14 mouse cellular contexts compared by ENCODE assay signal in the genomic region with DNA sequence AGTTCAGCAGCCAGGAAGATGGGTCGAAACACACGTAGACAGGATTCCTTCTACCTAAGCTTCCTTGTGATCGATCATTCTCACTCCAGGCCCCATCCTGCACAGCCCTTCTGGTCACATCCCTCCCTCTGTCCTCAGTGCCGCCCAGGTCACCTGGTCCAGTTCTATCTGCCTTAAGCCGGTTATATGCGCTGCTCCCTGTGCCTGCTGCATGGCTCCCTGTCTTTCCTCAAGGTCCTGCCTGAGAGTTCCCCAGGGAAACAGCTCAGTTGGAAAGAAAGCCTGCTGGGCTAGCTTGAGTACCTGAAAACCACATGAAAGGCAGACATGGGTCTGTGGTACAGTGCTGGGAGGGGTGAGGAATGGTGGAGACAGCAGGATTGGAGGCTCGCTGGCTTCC.
"Had no signal": no experiment of that assay in that cellular context is flagged by ENCODE, and none has a peak within 500 bp of the region (broad histone marks: within the 10 kb centered on the region; RNA-seq: fewer than 3 reads in every experiment).

No protein-coding gene starts in this region.

- H3K27me3 ChIP-seq: midbrain, embryonic 13.5 days; midbrain, embryonic 15.5 days had no signal

- H3K4me1 ChIP-seq: stomach, embryonic 15.5 days had no signal

- H3K9ac ChIP-seq: lung, embryonic 14.5 days; midbrain, embryonic 13.5 days; midbrain, embryonic 15.5 days; neural tube, embryonic 12.5 days; stomach, embryonic 15.5 days had no signal

- H3K4me2 ChIP-seq: lung, embryonic 14.5 days; midbrain, embryonic 11.5 days; midbrain, embryonic 13.5 days; midbrain, embryonic 15.5 days; neural tube, embryonic 12.5 days; stomach, embryonic 15.5 days had no signal

- H3K9me3 ChIP-seq: midbrain, embryonic 13.5 days; midbrain, embryonic 15.5 days; neural tube, embryonic 12.5 days; stomach, embryonic 15.5 days had no signal

- H3K4me3 ChIP-seq: midbrain, embryonic 13.5 days; midbrain, embryonic 15.5 days; neural tube, embryonic 12.5 days; stomach, embryonic 15.5 days had no signal

- H3K27ac ChIP-seq: midbrain, embryonic 13.5 days; midbrain, embryonic 15.5 days; neural tube, embryonic 12.5 days; stomach, embryonic 15.5 days; stomach, postnatal 0 days had no signal

- DNase-seq: lung, adult 18-20 months; lung, embryonic 14.5 days; lung, postnatal 10 days; lung, postnatal 4 days; right cerebral cortex, postnatal 14 days; thymus, adult 2 months; thymus, postnatal 25 days; thymus, postnatal 4 days had no signal

- ATAC-seq: midbrain, embryonic 13.5 days; midbrain, embryonic 15.5 days had no signal

- H3K36me3 ChIP-seq: midbrain, embryonic 13.5 days; midbrain, embryonic 15.5 days; neural tube, embryonic 12.5 days; stomach, embryonic 15.5 days had no signal
